Mouse (Mus musculus): ENCODE results near the gene Mef2a.

Mef2a gene

GRCm38 (mm10) chr7:67228891-67229602 lies 143.6 kb downstream of the Mef2a start:
- in situ Hi-C loops (cut with MboI; ENCODE audit: low pct_unique_long_range_greater_than_20kb in 1 of 2, low sequenced_read_pairs in 2 of 2, unreplicated experiment in 1 of 2) = no loop called here

- in situ Hi-C loops (cut with MboI; ENCODE audit: low pct_unique_long_range_greater_than_20kb in 1 of 2, low sequenced_read_pairs in 2 of 2, unreplicated experiment in 1 of 2) = no loop called here
These were observed 144.3 kb downstream of the Mef2a start for GRCm38 (mm10) chr7:67228390-67228789.

GRCm38 (mm10) chr7:67227538-67227937 lies 145.1 kb downstream of the Mef2a start:
- in situ Hi-C loops (cut with MboI; ENCODE audit: low pct_unique_long_range_greater_than_20kb in 1 of 2, low sequenced_read_pairs in 2 of 2, unreplicated experiment in 1 of 2) = no loop called here

GRCm38 (mm10) chr7:67225943-67226625 lies 146.6 kb downstream of the Mef2a start:
- in situ Hi-C loops (cut with MboI; ENCODE audit: low pct_unique_long_range_greater_than_20kb in 1 of 2, low sequenced_read_pairs in 2 of 2, unreplicated experiment in 1 of 2) = no loop called here

DNA sequence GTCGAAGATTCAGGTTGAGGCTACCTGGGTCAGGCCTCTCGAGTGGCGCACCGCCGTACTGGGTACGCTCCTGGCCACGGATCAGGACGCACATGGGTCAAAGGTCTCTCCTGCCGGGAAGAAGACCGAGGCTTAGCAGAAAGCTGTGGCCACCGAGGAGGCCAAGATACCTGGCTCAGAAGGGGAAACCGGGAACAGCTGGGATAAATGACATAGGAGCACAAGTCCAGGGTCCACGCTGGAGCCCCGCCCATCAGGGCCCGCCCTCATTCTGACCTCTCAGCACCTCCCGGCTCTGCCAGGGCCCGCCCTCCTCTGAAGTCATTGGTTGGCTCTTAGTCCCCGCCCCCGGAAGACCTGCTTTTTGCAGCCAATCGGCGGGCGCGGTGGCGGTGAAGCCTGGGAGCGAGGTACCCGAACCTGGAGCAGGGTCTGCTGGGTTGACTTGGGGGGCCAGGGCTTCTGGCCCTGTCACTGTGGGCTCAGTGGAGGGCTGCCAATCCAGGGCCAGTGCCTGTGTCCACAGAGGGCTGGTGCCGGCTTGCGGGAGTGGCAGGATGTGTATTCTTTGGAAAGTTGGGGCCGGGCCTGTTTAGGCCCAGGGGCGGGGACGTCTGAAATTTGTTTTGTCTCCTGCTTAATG lies 150.3 kb downstream of the Mef2a start, which contains the start of gene Lysmd4:
Gene Lysmd4, plus strand, starts transcription at position 325 of the 643 bp plus-strand sequence.
- in situ Hi-C loops (cut with MboI; ENCODE audit: low pct_unique_long_range_greater_than_20kb in 1 of 2, low sequenced_read_pairs in 2 of 2, unreplicated experiment in 1 of 2) = no loop called here

- in situ Hi-C loops (cut with MboI; ENCODE audit: low pct_unique_long_range_greater_than_20kb in 1 of 2, low sequenced_read_pairs in 2 of 2, unreplicated experiment in 1 of 2) = no loop called here
These were observed 155.6 kb downstream of the Mef2a start for GRCm38 (mm10) chr7:67217025-67217424.

- in situ Hi-C loops (cut with MboI; ENCODE audit: low pct_unique_long_range_greater_than_20kb in 1 of 2, low sequenced_read_pairs in 2 of 2, unreplicated experiment in 1 of 2) = no loop called here
These were observed 156.3 kb downstream of the Mef2a start for GRCm38 (mm10) chr7:67216351-67216750.

GRCm38 (mm10) chr7:67213589-67213988 lies 159.1 kb downstream of the Mef2a start:
- in situ Hi-C loops (cut with MboI; ENCODE audit: low pct_unique_long_range_greater_than_20kb in 1 of 2, low sequenced_read_pairs in 2 of 2, unreplicated experiment in 1 of 2) = no loop called here

GRCm38 (mm10) chr7:67211971-67212370 lies 160.7 kb downstream of the Mef2a start:
- in situ Hi-C loops (cut with MboI; ENCODE audit: low pct_unique_long_range_greater_than_20kb in 1 of 2, low sequenced_read_pairs in 2 of 2, unreplicated experiment in 1 of 2) = no loop called here

DNA sequence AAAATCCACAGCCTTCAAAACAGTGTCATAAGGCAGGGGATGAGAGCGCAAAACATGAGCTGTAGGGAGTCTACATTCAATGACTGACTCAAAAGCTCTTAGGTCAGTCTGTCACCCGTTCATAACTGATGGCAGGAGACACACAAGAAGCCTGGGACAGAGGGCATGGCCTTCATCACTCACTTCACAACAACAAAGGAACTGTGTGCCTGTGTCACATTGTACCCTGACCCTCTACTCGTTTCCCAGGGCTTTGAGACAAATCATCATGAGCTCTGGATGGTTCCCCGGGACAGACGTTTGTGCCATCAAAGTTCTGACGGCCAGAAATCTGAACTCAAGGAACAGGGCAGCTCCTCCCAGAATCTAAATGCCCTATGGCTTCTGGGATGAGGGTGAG lies 161.3 kb downstream of the Mef2a start:
- in situ Hi-C loops (cut with MboI; ENCODE audit: low pct_unique_long_range_greater_than_20kb in 1 of 2, low sequenced_read_pairs in 2 of 2, unreplicated experiment in 1 of 2) = no loop called here

DNA sequence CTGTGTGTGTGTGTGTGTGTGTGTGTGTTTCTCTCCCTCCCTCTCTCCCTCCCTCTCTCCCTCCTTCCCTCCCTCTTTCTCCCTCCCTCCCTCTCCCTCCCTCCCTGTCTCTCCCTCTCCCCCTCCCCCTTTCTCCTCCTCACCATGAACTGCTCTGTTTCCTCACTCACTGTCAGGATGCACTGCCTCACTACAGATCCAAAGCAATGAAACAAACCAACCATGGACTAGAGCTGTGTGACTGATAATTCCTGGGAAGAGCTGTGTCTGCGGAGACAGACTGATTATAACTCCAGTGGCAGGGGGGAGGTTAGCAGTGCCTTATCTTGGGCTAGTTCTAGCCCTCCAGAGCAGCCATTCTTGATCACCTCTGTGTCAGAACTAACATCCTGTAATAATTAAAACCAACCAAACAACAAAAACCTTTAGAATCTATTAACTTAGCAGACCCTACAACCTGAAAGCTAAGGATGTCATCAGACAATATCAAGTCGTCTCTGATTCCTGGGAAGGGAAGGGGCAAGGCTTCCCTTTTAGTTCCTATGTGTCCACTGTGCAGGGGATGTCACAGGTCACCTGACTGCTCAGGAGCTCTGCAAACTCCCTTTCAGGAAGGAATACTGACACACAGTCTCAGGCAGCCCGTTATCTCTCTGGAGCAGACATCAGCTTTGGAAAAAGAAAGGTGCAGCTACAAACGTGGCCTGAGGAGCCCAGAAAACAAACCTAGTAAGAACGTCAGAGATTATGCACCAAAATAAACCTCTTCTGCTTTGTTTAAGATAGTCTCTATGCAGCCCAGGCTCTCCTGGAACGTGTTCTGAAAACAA lies 162.4 kb downstream of the Mef2a start:
- in situ Hi-C loops (cut with MboI; ENCODE audit: low pct_unique_long_range_greater_than_20kb in 1 of 2, low sequenced_read_pairs in 2 of 2, unreplicated experiment in 1 of 2) = no loop called here

DNA sequence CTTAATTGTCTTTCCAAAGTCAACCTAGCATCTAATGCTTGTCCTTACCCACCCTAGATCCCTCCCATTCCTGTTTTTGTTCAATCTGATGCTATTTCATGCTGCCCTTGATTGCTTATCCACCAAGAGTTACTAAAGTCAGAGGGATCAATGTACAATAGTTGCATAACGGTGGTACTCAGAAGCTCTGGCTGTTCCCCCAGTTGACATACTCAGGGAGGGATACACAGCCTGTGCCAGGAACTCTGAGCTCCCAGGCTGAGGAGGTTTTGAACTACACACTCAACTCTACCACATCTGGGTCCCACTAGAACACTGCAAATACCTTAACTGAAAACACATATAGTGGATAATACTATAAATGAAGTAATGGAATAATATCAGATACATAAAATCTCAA lies 164.3 kb downstream of the Mef2a start:
- in situ Hi-C loops (cut with MboI; ENCODE audit: low pct_unique_long_range_greater_than_20kb in 1 of 2, low sequenced_read_pairs in 2 of 2, unreplicated experiment in 1 of 2) = loop anchor here in 1 of 2 experiments (10.0 kb wide), 1 partner anchor 384 kb away; no protein-coding TSS in a partner anchor

DNA sequence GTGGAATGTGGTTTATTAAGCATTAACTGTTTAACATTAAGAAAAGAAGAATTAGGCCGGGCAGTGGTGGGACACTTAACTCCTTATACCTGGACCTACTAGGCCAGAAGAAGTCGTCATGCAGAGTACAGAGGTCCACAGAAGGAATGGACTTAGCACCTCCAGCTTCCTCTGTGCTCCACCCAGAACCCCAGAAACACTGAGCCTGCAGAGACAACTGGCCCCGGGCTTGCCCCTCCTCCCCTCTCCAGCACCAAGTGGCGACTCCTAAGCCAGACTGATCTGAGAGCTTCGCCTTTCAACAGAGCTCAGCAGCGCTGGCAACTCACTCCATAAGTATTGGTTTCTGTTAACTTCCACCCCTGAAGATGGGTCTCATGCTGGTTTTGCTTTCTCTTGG lies 165.0 kb downstream of the Mef2a start:
- in situ Hi-C loops (cut with MboI; ENCODE audit: low pct_unique_long_range_greater_than_20kb in 1 of 2, low sequenced_read_pairs in 2 of 2, unreplicated experiment in 1 of 2) = loop anchor here in 1 of 2 experiments (10.0 kb wide), 1 partner anchor 383 kb away; no protein-coding TSS in a partner anchor

DNA sequence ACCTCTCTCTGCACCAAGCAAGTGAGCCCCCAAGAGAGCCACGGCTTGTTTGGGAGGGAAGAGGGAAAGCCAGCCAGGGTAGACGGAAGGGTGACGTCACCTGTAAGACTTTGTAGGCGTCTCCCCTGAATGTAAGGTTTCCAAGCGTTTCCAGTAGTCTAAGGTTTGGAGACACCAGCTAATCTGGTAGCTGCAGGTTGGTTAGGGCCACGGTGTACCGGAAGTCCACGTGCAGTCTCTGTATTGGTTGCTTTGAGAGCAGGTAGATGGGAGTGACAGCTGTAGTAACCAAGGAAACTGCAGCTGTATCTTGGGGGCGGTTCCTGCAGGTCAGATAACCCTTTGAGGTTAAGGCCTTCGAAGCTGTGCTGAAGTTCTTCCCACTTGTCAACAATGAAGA lies 166.2 kb downstream of the Mef2a start:
- in situ Hi-C loops (cut with MboI; ENCODE audit: low pct_unique_long_range_greater_than_20kb in 1 of 2, low sequenced_read_pairs in 2 of 2, unreplicated experiment in 1 of 2) = loop anchor here in 1 of 2 experiments (10.0 kb wide), 1 partner anchor 382 kb away; no protein-coding TSS in a partner anchor

DNA sequence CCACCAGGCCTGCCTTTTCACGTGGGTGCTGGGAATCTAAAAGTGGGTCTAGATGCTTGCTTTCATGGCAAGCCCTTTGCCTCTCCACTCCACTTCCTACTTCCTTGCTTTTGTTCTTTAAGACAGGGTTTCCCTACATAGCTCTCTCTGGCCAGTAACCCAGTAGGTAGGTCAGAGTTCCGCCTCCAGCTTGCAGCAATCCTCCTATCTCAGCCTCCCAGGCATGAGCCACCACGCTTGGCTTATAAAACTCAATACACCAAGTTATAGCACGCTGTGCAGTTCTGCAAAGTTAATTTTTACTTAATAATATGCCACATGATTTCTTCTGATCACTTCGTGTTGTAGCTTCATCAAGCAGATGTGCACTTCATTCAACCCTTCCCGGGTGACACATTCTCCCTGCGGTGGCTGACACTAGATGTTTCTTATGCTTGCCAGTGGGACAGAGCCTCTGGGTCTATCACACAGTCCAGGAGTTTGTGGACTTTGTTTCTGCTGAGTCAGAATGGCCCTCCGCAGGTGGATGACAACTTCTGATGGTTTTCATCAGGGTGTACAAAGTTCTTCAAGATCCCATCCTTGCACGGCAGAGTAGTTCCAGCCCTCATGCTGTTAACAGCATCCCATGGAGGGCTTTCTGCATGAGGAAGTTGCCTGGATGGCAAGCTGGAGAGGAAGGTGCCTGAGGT lies 166.8 kb downstream of the Mef2a start:
- in situ Hi-C loops (cut with MboI; ENCODE audit: low pct_unique_long_range_greater_than_20kb in 1 of 2, low sequenced_read_pairs in 2 of 2, unreplicated experiment in 1 of 2) = loop anchor here in 1 of 2 experiments (10.0 kb wide), 1 partner anchor 381 kb away; no protein-coding TSS in a partner anchor

GRCm38 (mm10) chr7:67203625-67204024 lies 169.0 kb downstream of the Mef2a start:
- in situ Hi-C loops (cut with MboI; ENCODE audit: low pct_unique_long_range_greater_than_20kb in 1 of 2, low sequenced_read_pairs in 2 of 2, unreplicated experiment in 1 of 2) = loop anchor here in 1 of 2 experiments (10.0 kb wide), 1 partner anchor 379 kb away; no protein-coding TSS in a partner anchor

DNA sequence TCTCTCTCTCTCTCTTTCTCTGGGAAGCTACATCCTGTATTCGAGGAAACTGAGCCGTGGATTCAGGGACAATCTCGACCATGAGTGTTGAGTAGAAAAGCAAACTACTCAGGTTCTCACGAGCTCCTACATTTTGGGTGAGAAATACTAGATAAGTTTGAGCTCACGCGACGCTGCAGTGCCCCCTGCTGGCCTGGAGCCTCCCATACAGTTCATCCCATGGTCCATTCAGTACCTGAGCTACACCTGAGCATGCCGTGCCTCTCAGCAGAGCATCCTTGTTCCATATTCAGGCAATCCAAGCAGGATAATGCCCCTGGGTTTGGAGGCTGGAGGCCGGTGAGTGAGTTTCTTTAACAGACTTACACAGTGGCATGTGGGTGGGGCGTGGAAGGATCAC lies 173.2 kb downstream of the Mef2a start:
- in situ Hi-C loops (cut with MboI; ENCODE audit: low pct_unique_long_range_greater_than_20kb in 1 of 2, low sequenced_read_pairs in 2 of 2, unreplicated experiment in 1 of 2) = no loop called here

- in situ Hi-C loops (cut with MboI; ENCODE audit: low pct_unique_long_range_greater_than_20kb in 1 of 2, low sequenced_read_pairs in 2 of 2, unreplicated experiment in 1 of 2) = no loop called here
These were observed 188.9 kb downstream of the Mef2a start for GRCm38 (mm10) chr7:67183786-67184185.

Data from mouse embryonic stem cell (cell line).